Mouse (Mus musculus) embryonic fibroblast, embryonic 13.5 days (primary cell): Measurements from ENCODE around the gene Gatc. TPM values are rescaled to one million over a fixed set of nuclear protein-coding genes. Genes with fewer than 3 reads are reported as not detected.
A peak's percentile ranks its signal among the peaks of the same experiment; 100 is the strongest.
"Not testable (repeated sequence)": the region's sequence is repeated elsewhere in the genome, so short reads cannot be mapped to it uniquely, and the experiment has no call there.

Experiments
- H3K27ac ChIP-seq: 2 replicates; pipeline ENCODE4 v1.5.1; 2012; ENCODE audit warnings: low read length, control low read depth, inconsistent platforms; ENCODE audit not compliant: insufficient read depth
- H3K4me1 ChIP-seq: 2 replicates; pipeline ENCODE4 v1.6.1; 2011; ENCODE audit warnings: low read length; ENCODE audit not compliant: control insufficient read depth, insufficient read depth
- H3K4me3 ChIP-seq: 2 replicates; pipeline ENCODE4 v1.5.1; 2011; ENCODE audit warnings: mild to moderate bottlenecking, control low read depth, low read length; ENCODE audit not compliant: insufficient read depth
- CTCF ChIP-seq: IDR thresholded peaks from 2 replicates; pipeline ENCODE4 v1.5.1; 2011; ENCODE audit warnings: mild to moderate bottlenecking, control low read depth, low read length, moderate library complexity, borderline replicate concordance; ENCODE audit not compliant: insufficient read depth
- POLR2A ChIP-seq: IDR thresholded peaks from 2 replicates; pipeline ENCODE4 v1.6.1; 2011; ENCODE audit warnings: low read depth, mild to moderate bottlenecking, control low read depth, low read length, moderate library complexity
- polyA plus RNA-seq: library from polyadenylated mRNA; stranded (reverse); fragments of >200 nt; gene quantifications from 2 replicates; pipeline ENCODE4 v1.2.4, GENCODE M21; 2011; ENCODE audit warnings: low read depth; ENCODE audit not compliant: missing spikeins, insufficient read length

The Gatc gene
- polyA plus RNA-seq, 1 experiment, result 18.7 TPM

- H3K4me3 ChIP-seq, result no peak overlapping the region
- no peak overlapping the region for H3K27ac ChIP-seq
- TF ChIP-seq POLR2A, result no peak
- TF ChIP-seq CTCF, result no peak
These were observed 27.4 kb downstream of the Gatc start for GRCm38 (mm10) chr5:115313668-115313943.

DNA sequence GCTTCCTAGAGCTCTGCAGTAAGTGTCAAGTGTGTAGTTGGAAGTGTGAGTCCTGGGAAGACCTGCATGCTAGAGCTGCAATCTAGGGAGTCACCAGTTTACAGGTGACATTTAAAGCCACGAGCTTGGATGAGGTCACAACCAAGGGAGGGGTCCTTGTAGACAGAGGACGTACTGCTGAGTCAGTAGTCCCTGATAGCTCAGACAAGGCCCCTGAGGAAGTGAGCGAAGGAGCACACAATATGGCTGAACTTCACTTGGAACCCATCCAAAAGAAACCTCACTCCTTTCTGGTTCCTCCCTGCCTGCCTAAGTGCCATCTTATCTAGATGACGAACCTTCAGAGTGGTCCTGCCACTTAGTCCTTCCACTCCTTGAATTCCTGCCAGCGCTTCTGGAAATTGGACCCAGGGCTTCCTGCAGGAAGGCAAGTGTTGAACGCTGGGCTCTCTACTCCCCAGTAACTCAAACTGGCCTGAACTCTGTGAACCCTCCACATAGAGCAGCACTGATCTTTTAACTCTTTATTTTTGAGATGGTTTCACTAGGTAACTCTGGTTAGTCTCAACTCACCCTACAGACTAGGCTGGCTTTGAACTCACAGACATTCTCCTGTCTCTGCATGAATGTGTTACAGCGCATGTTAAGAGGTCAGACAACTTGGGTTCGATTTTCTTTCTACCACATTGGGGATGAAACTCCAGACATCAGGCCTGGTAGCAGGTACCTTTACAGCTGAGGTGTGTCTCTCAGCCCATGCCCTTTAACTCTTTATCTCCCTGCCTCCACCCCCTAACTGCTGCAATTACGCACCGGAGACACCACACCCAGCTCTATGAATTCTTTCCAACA is 27.9 kb downstream of the Gatc start:
- peaks cover 2% of the 10 kb centered on the region; the same call in 1 of the 2 replicates for H3K4me1 ChIP-seq
- TF ChIP-seq CTCF (no peak), POLR2A (no peak)
- no peak overlapping the region for H3K4me3 ChIP-seq
- H3K27ac ChIP-seq, result no peak overlapping the region

More at GRCm38 (mm10) chr5:115313668-115313943, 27.4 kb downstream of the Gatc start:
- peaks cover 2% of the 10 kb centered on the region; the same call in 1 of the 2 replicates for H3K4me1 ChIP-seq

DNA sequence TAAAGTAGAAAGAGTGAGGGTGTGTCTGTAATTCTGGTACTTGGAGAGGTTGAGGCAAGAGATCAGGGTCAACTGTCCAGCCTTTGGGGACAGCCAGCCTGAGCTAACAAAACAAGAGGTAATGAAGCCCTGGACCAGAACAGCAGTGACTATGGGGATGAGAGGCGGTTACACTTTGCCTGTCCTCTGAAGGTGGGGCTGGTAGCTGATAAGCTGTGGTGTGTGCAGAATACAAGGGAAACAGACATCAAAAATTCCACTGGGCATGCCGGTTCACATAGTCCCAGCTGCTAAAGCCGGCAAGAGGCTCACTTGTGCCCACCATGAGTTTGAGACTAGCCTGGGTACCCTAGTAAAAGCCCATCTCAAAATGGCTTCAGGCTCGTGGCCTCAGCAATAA is 28.6 kb downstream of the Gatc start:
- Histone ChIP-seq H3K4me3 (no peak overlapping the region), H3K4me1 (no peaks in the 10 kb centered on the region), H3K27ac (no peak overlapping the region)
- TF ChIP-seq CTCF (no peak), POLR2A (no peak)

GRCm38 (mm10) chr5:115302190-115302589 is 38.8 kb downstream of the Gatc start:
- H3K4me3 ChIP-seq, H3K4me1 ChIP-seq, H3K27ac ChIP-seq: not testable (repeated sequence)

GRCm38 (mm10) chr5:115301615-115302014 is 39.4 kb downstream of the Gatc start:
- Histone ChIP-seq H3K4me3 (peak overlapping the region; percentile 49), H3K4me1 (peaks cover 4% of the 10 kb centered on the region; the same call in 1 of the 2 replicates), H3K27ac (peak overlapping the region; percentile 4; the same call in 1 of the 2 replicates)
- TF ChIP-seq POLR2A, result no peak
- TF ChIP-seq CTCF, result no peak

GRCm38 (mm10) chr5:115300792-115301614 is 40.0 kb downstream of the Gatc start, which contains the start of gene Dynll1:
Dynll1 (minus strand) TSS chr5:115300999.
- peaks cover 4% of the 10 kb centered on the region; the same call in 1 of the 2 replicates for H3K4me1 ChIP-seq
- peak within 1 kb of the TSS; percentile 62 for H3K4me3 ChIP-seq
- TF ChIP-seq POLR2A (peak; percentile 96), CTCF (no peak)
- peak within 1 kb of the TSS; percentile 45 for H3K27ac ChIP-seq

- H3K4me1 ChIP-seq, result peaks cover 4% of the 10 kb centered on the region; the same call in 1 of the 2 replicates
- H3K27ac ChIP-seq, result peak overlapping the region; percentile 45
- TF ChIP-seq CTCF, result no peak
- TF ChIP-seq POLR2A, result peak; percentile 39; the same call in 1 of the 2 replicates
- peak overlapping the region; percentile 62 for H3K4me3 ChIP-seq
These were observed 40.8 kb downstream of the Gatc start for GRCm38 (mm10) chr5:115300035-115300744.

DNA sequence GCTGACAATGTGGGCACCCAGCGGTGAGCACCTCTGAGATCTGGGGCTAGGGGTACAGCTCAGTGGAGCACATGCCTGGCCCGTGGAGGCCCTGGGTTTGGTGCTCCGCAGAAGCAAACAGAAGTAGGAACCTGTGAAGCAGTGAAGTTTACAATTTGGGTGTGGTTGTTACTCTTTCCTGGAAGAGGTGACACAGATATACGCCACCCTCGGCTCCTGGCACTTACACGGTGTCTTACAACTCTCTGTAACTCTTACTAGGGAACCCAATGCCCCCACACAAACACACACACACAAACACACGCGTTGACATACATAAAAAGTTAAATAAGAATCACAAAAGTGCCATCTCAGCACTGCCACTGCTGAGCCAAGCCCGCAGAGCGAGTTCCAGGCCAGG is 44.6 kb downstream of the Gatc start:
- TF ChIP-seq POLR2A (peak; percentile 28), CTCF (no peak)
- H3K4me1 ChIP-seq, result peaks cover 4% of the 10 kb centered on the region; the same call in 1 of the 2 replicates
- H3K4me3 ChIP-seq, result no peak overlapping the region
- H3K27ac ChIP-seq, result no peak overlapping the region

DNA sequence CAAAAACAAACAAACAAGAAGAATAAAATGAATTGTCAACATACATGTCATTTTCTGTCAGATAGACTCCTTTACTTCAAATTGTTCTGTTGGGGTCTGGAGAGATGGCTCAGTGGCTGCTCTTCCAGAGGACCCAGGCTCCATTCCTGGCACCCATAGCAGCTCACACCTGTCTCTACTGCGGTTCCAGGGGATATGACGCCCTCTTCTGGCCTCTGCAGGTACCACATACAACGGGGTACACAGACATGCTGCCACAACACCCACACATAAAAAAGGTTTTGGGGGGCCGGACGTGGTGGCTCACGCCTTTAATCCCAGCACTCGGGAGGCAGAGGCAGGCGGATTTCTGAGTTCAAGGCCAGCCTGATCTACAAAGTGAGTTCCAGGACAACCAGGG is 46.8 kb downstream of the Gatc start:
- peaks cover 4% of the 10 kb centered on the region; the same call in 1 of the 2 replicates for H3K4me1 ChIP-seq
- TF ChIP-seq CTCF (no peak), POLR2A (no peak)

GRCm38 (mm10) chr5:115284735-115285134 is 56.2 kb downstream of the Gatc start:
- Histone ChIP-seq H3K4me3 (no peak overlapping the region), H3K4me1 (no peaks in the 10 kb centered on the region; the same call in 1 of the 2 replicates), H3K27ac (no peak overlapping the region)
- TF ChIP-seq CTCF (no peak), POLR2A (no peak)

More for the DNA sequence above, 46.8 kb downstream of the Gatc start:
- Histone ChIP-seq H3K4me3 (no peak overlapping the region), H3K27ac (no peak overlapping the region)

Other genes starting within 250 kb of the Gatc start
- gene Gm10401, start 242.9 kb downstream of the Gatc start, polyA plus RNA-seq, result not detected in 2 replicates
- gene Acads, start 221.8 kb downstream of the Gatc start, polyA plus RNA-seq, result 23.8 and 27.9 TPM in 2 replicates
- 18.6 and 19.8 TPM in 2 replicates for gene Unc119b, start 206.2 kb downstream of the Gatc start, polyA plus RNA-seq
- gene Mlec, start 183.0 kb downstream of the Gatc start, polyA plus RNA-seq, result 182 and 220 TPM in 2 replicates
- gene Cabp1, start 146.8 kb downstream of the Gatc start, polyA plus RNA-seq, result 2.2 and 3.3 TPM in 2 replicates
- gene Pop5, start 105.3 kb downstream of the Gatc start, polyA plus RNA-seq, result 18.6 and 22.8 TPM in 2 replicates
- gene Rnf10, start 68.3 kb downstream of the Gatc start, polyA plus RNA-seq, result 163 and 168 TPM in 2 replicates
- gene Coq5, start 61.5 kb downstream of the Gatc start, polyA plus RNA-seq, result 15.8 and 17.5 TPM in 2 replicates
- gene Dynll1, start 40.2 kb downstream of the Gatc start, polyA plus RNA-seq, result 572 and 612 TPM in 2 replicates
- 90.7 and 96.9 TPM in 2 replicates for gene Srsf9, start 14.0 kb downstream of the Gatc start, polyA plus RNA-seq
- gene Triap1, start within 50 bp of the Gatc start, polyA plus RNA-seq, result 20.4 and 20.5 TPM in 2 replicates
- 280 and 336 TPM in 2 replicates for gene Cox6a1, start 7.8 kb upstream of the Gatc start, polyA plus RNA-seq
- 4.8 and 9.1 TPM in 2 replicates for gene Msi1, start 88.4 kb upstream of the Gatc start, polyA plus RNA-seq
- not detected in 2 replicates for gene Pla2g1b, start 125.1 kb upstream of the Gatc start, polyA plus RNA-seq
- 12.8 and 18.5 TPM in 2 replicates for gene Sirt4, start 143.5 kb upstream of the Gatc start, polyA plus RNA-seq
- 25.7 and 35.2 TPM in 2 replicates for gene Pxn, start 165.5 kb upstream of the Gatc start, polyA plus RNA-seq
- gene Rplp0, start 218.3 kb upstream of the Gatc start, polyA plus RNA-seq, result 3,023 and 3,024 TPM in 2 replicates
- 39.5 and 40.7 TPM in 2 replicates for gene Gcn1l1, start 224.1 kb upstream of the Gatc start, polyA plus RNA-seq